Comparison of ENCODE assay signal across 9 mouse cellular contexts in genomic region chr9:75001611-75002204, GRCm38 (mm10). TPM values are rescaled to one million over a fixed set of nuclear protein-coding genes. Genes with fewer than 3 reads are reported as not detected.
DNase-seq lines count a peak whose midpoint lies in the region; ATAC-seq lines count a peak whose summit lies in the region.
"Had no signal": no experiment of that assay in that cellular context is flagged by ENCODE, and none has a peak within 500 bp of the region (broad histone marks: within the 10 kb centered on the region; RNA-seq: fewer than 3 reads in every experiment).

No protein-coding gene starts in this region.

- no peaks in the 10 kb centered on the region for H3K4me1 ChIP-seq in liver, embryonic 11.5 days (replicated peaks; ENCODE audit: control insufficient read depth, insufficient read depth, low read length)
- no peaks in the 10 kb centered on the region for H3K4me1 ChIP-seq in midbrain, embryonic 10.5 days
- H3K4me1 ChIP-seq: neural tube, embryonic 12.5 days had no signal

- DNase-seq in left cerebral cortex, postnatal 4 days = peak; percentile 61
- no peak for DNase-seq in left cerebral cortex, postnatal 36 days (ENCODE audit: low spot score in 2 of 2)
- peak; percentile 61 for DNase-seq in cerebellum, adult 11-12 months
- DNase-seq in gastrocnemius, adult 8-10 months (ENCODE audit: low spot score in 2 of 2) = peak; percentile 20 to 53
- DNase-seq in lung, postnatal 10 days = peak; percentile 84
- no peak for DNase-seq in c-Kit-positive CD71-positive TER-119-positive erythroid progenitor cells, embryonic 14.5 days (ENCODE audit: low spot score)
- DNase-seq in liver, embryonic 11.5 days (ENCODE audit: low spot score) = no peak
- no peak for DNase-seq in midbrain, embryonic 10.5 days (ENCODE audit: low spot score)

- no peak for ATAC-seq in liver, embryonic 11.5 days (replicated peaks; ENCODE audit: low FRiP score)

- intact Hi-C loops in left cerebral cortex, postnatal 4 days (cut with DNase I) = no loop called here
- intact Hi-C loops in left cerebral cortex, postnatal 36 days (cut with DNase I) = no loop called here

- no peak overlapping the region for H3K4me2 ChIP-seq in liver, embryonic 11.5 days
- H3K4me2 ChIP-seq: neural tube, embryonic 12.5 days had no signal

- H3K4me3 ChIP-seq in liver, embryonic 11.5 days (ENCODE audit: low read depth, low read length) = no peak overlapping the region
- no peak overlapping the region for H3K4me3 ChIP-seq in midbrain, embryonic 10.5 days
- H3K4me3 ChIP-seq: neural tube, embryonic 12.5 days had no signal

- no peaks in the 10 kb centered on the region for H3K36me3 ChIP-seq in liver, embryonic 11.5 days (ENCODE audit: control insufficient read depth, insufficient read depth, low read length)
- peaks cover 9% of the 10 kb centered on the region for H3K36me3 ChIP-seq in midbrain, embryonic 10.5 days

- H3K27ac ChIP-seq in liver, embryonic 11.5 days (ENCODE audit: low read depth, low read length) = no peak overlapping the region
- H3K27ac ChIP-seq in midbrain, embryonic 10.5 days (replicated peaks) = no peak overlapping the region
- H3K27ac ChIP-seq: neural tube, embryonic 12.5 days had no signal

- no peak overlapping the region for H3K9ac ChIP-seq in liver, embryonic 11.5 days (ENCODE audit: low read depth, low read length)
- H3K9ac ChIP-seq: neural tube, embryonic 12.5 days had no signal

- no peaks in the 10 kb centered on the region for H3K27me3 ChIP-seq in liver, embryonic 11.5 days (replicated peaks; ENCODE audit: control insufficient read depth, insufficient read depth, low read length)
- H3K27me3 ChIP-seq in midbrain, embryonic 10.5 days (ENCODE audit: low read depth, poor library complexity, severe bottlenecking) = no peaks in the 10 kb centered on the region
- H3K27me3 ChIP-seq: neural tube, embryonic 12.5 days had no signal

- no peaks in the 10 kb centered on the region for H3K9me3 ChIP-seq in liver, embryonic 11.5 days (ENCODE audit: control insufficient read depth, low read length)
- H3K9me3 ChIP-seq in midbrain, embryonic 10.5 days (replicated peaks) = no peaks in the 10 kb centered on the region
- H3K9me3 ChIP-seq: neural tube, embryonic 12.5 days had no signal

- 74% methylated on average over 5 of the region's 5 CpGs for WGBS in liver, embryonic 11.5 days
- 84% methylated on average over 5 of the region's 5 CpGs for WGBS in midbrain, embryonic 10.5 days

RNA-seq across cellular contexts. Expression of gene Arpp19, which starts 35.7 kb away (rescaled TPM):
- total RNA-seq in left cerebral cortex, postnatal 4 days (2021) = 100 to 1,000 TPM; 193 to 207 TPM
- total RNA-seq in left cerebral cortex, postnatal 36 days (2021) = 100 to 1,000 TPM; 457 to 503 TPM
- 100 to 1,000 TPM; 114 to 163 (median 138) TPM for total RNA-seq in gastrocnemius, adult 8-10 months (2022)
- polyA plus RNA-seq in liver, embryonic 11.5 days (2014; fragmentation: Nextera tagmentation; extraction: Ambion mirVana) = 322 and 335 TPM in 2 replicates
- 327 and 357 TPM in 2 replicates for polyA plus RNA-seq in midbrain, embryonic 10.5 days (2016; fragmentation: Nextera tagmentation; extraction: Ambion mirVana)

RNA-seq across cellular contexts. Expression of gene Fam214a, which starts 49.0 kb away (rescaled TPM):
- total RNA-seq in left cerebral cortex, postnatal 4 days (2021) = 10 to 100 TPM; 25.7 to 28.8 TPM
- total RNA-seq in left cerebral cortex, postnatal 36 days (2021) = 10 to 100 TPM; 33.1 to 41.7 TPM
- 10 to 100 TPM; 19.4 to 35.5 (median 24.3) TPM for total RNA-seq in gastrocnemius, adult 8-10 months (2022)
- 3.3 and 3.7 TPM in 2 replicates for polyA plus RNA-seq in liver, embryonic 11.5 days (2014; fragmentation: Nextera tagmentation; extraction: Ambion mirVana)
- 7.7 and 13.2 TPM in 2 replicates for polyA plus RNA-seq in midbrain, embryonic 10.5 days (2016; fragmentation: Nextera tagmentation; extraction: Ambion mirVana)

Comparison
In these comparisons a context has a peak if more than half of its experiments do, and no peak if none do; other contexts are left out.
1. DNase-seq: peak in left cerebral cortex, postnatal 4 days (single experiment), cerebellum, adult 11-12 months (single experiment), gastrocnemius, adult 8-10 months (2 of 2) and lung, postnatal 10 days (single experiment); none in left cerebral cortex, postnatal 36 days (0 of 2), c-Kit-positive CD71-positive TER-119-positive erythroid progenitor cells, embryonic 14.5 days (single experiment), liver, embryonic 11.5 days (single experiment) and midbrain, embryonic 10.5 days (single experiment).